Mouse (Mus musculus) hindbrain, postnatal 0 days (tissue): Measurements from ENCODE around the gene Rnf32. TPM values are rescaled to one million over a fixed set of nuclear protein-coding genes. Genes with fewer than 3 reads are reported as not detected.
A peak's percentile ranks its signal among the peaks of the same experiment; 100 is the strongest.

Source experiments
- ATAC-seq: fragments of 200-750 bp; cut with Nextera tagmentation; 2 replicates; pipeline ENCODE4 v1.8.0; 2017; ENCODE audit warnings: mild to moderate bottlenecking, moderate TSS enrichment, moderate library complexity
- DNase-seq: peaks from one replicate; pipeline ENCODE4 v3.0.0-alpha.2; 2015; ENCODE audit warnings: low spot score
- H3K27ac ChIP-seq: fragments of 300-500 bp; sonication (generic); 2 replicates; pipeline ENCODE4 v1.5.1; 2014; ENCODE audit warnings: mild to moderate bottlenecking
- H3K27me3 ChIP-seq: fragments of 300-500 bp; sonication (generic); 2 replicates; pipeline ENCODE4 v1.6.1; 2014; ENCODE audit warnings: low read length, mixed read lengths; ENCODE audit not compliant: insufficient read depth
- H3K36me3 ChIP-seq: fragments of 300-500 bp; sonication (generic); 2 replicates; pipeline ENCODE4 v1.6.1; 2014; ENCODE audit warnings: low read length, mixed read lengths; ENCODE audit not compliant: insufficient read depth
- H3K4me1 ChIP-seq: fragments of 300-500 bp; sonication (generic); 2 replicates; pipeline ENCODE4 v1.6.1; 2014; ENCODE audit warnings: antibody characterized with exemption, low read length, mixed read lengths; ENCODE audit not compliant: insufficient read depth
- H3K4me2 ChIP-seq: fragments of 300-500 bp; sonication (generic); 2 replicates; pipeline ENCODE4 v1.6.1; 2014; ENCODE audit warnings: low read depth, mild to moderate bottlenecking, low read length, moderate library complexity, mixed read lengths
- H3K4me3 ChIP-seq: fragments of 300-500 bp; sonication (generic); 2 replicates; pipeline ENCODE4 v1.5.1; 2014; ENCODE audit warnings: low read length
- H3K9ac ChIP-seq: fragments of 300-500 bp; sonication (generic); replicated peaks from 2 replicates; pipeline ENCODE4 v1.6.1; 2014; ENCODE audit warnings: mild to moderate bottlenecking, low read length, moderate library complexity, mixed read lengths
- H3K9me3 ChIP-seq: fragments of 300-500 bp; sonication (generic); 2 replicates; pipeline ENCODE4 v1.6.1; 2016; ENCODE audit warnings: low read length, mixed read lengths
- CTCF ChIP-seq: IDR thresholded peaks from 2 replicates; pipeline ENCODE4 v1.5.1; 2016; ENCODE audit warnings: antibody characterized with exemption, control low read depth, low read depth
- WGBS: fragments of 180-500 bp; shearing (Covaris S2); extraction: QIAGEN DNeasy Blood & Tissue Kit; methylation state at CpG from one replicate; pipeline ENCODE4 v1.1.7; 2014; 5-methylcytosine and 5-hydroxymethylcytosine counted together
- polyA plus RNA-seq: library from polyadenylated mRNA; unstranded; fragments of >200 nt; fragmentation: Nextera tagmentation; extraction: Ambion mirVana; gene quantifications from 2 replicates; pipeline ENCODE4 v1.2.1, GENCODE M21; 2015
- total RNA-seq: library from RNA; depleted of rRNA; stranded (reverse); fragments of >200 nt; gene quantifications from 2 replicates; pipeline ENCODE4 v1.2.3, GENCODE M21; 2014; rRNA removed

The Rnf32 gene
- total RNA-seq (6.2 and 9.7 TPM in 2 replicates), polyA plus RNA-seq (9.4 and 10.0 TPM in 2 replicates)

- under 1% methylated on average over 67 of the region's 70 CpGs for WGBS
- peak within 1 kb of the TSS; percentile 89 for H3K27ac ChIP-seq
- no peak for TF ChIP-seq CTCF
Measured at GRCm38 (mm10) chr5:29195570-29196263, at the start of gene Rnf32. Gene Rnf32 (plus strand): TSS chr5:29195992.

GRCm38 (mm10) chr5:29150146-29150545 is 45.6 kb upstream of the Rnf32 start:
- DNase-seq (no peak), ATAC-seq (no peak)
- Histone ChIP-seq H3K4me1 (no peaks in the 10 kb centered on the region), H3K27ac (no peak overlapping the region), H3K4me3 (no peak overlapping the region), H3K9me3 (no peaks in the 10 kb centered on the region), H3K27me3 (no peaks in the 10 kb centered on the region), H3K4me2 (no peak overlapping the region), H3K36me3 (no peaks in the 10 kb centered on the region), H3K9ac (no peak overlapping the region)
- TF ChIP-seq CTCF, result no peak
- 69% methylated on average over 4 of the region's 4 CpGs for WGBS

More at GRCm38 (mm10) chr5:29195570-29196263, at the start of gene Rnf32:
- Histone ChIP-seq H3K36me3 (no peaks in the 10 kb centered on the region), H3K4me1 (no peaks in the 10 kb centered on the region), H3K9me3 (no peaks in the 10 kb centered on the region), H3K4me3 (peak within 1 kb of the TSS; percentile 62), H3K4me2 (peak within 1 kb of the TSS; percentile 82), H3K9ac (peak within 1 kb of the TSS; percentile 74), H3K27me3 (no peaks in the 10 kb centered on the region)
- DNase-seq (peak; percentile 98), ATAC-seq (peak; percentile 98)

- H3K27ac ChIP-seq, result no peak overlapping the region
- no peak overlapping the region for H3K4me2 ChIP-seq
- no peaks in the 10 kb centered on the region for H3K9me3 ChIP-seq
- WGBS, result 48% methylated on average over 1 of the region's 1 CpGs
- H3K9ac ChIP-seq, result no peak overlapping the region
- no peaks in the 10 kb centered on the region for H3K27me3 ChIP-seq
- H3K4me1 ChIP-seq, result no peaks in the 10 kb centered on the region
- ATAC-seq (no peak), DNase-seq (no peak)
- TF ChIP-seq CTCF, result no peak
- H3K4me3 ChIP-seq, result no peak overlapping the region
- no peaks in the 10 kb centered on the region for H3K36me3 ChIP-seq
Measured at GRCm38 (mm10) chr5:29159849-29160248, 35.9 kb upstream of the Rnf32 start.

- H3K4me3 ChIP-seq, result no peak overlapping the region
- no peaks in the 10 kb centered on the region for H3K4me1 ChIP-seq
- H3K4me2 ChIP-seq, result no peak overlapping the region
- H3K9me3 ChIP-seq, result no peaks in the 10 kb centered on the region
- no peak for DNase-seq
- H3K27me3 ChIP-seq, result no peaks in the 10 kb centered on the region
- no peak for ATAC-seq
- no peaks in the 10 kb centered on the region for H3K36me3 ChIP-seq
- H3K27ac ChIP-seq, result no peak overlapping the region
- H3K9ac ChIP-seq, result no peak overlapping the region
- no peak for TF ChIP-seq CTCF
- 86% methylated on average over 2 of the region's 2 CpGs for WGBS
Measured at GRCm38 (mm10) chr5:29166947-29167346, 28.8 kb upstream of the Rnf32 start.

DNA sequence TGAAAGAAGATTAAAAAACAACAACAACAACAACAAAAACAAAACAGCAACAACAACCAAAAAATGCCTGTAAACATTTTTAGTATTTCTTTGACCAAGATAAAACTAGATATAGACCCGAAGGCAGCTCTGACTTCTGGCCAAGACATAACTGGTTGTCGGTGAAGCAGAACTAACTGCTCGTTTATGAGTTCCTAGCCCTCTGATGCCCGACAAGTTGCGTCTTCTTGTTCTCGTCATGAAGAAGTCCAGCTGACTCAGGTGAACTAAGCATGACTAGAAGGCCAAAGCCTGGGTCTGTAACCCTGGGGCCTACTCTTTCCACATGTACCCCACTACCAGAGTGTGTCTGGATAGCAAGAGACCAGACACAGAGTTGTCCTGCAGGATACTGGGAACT is 25.6 kb upstream of the Rnf32 start:
- H3K27ac ChIP-seq, result no peak overlapping the region
- WGBS, result 62% methylated on average over 6 of the region's 6 CpGs
- ATAC-seq (no peak), DNase-seq (no peak)
- no peak overlapping the region for H3K4me2 ChIP-seq
- H3K4me3 ChIP-seq, result no peak overlapping the region
- no peaks in the 10 kb centered on the region for H3K27me3 ChIP-seq
- H3K9ac ChIP-seq, result no peak overlapping the region
- no peaks in the 10 kb centered on the region for H3K4me1 ChIP-seq
- no peaks in the 10 kb centered on the region for H3K9me3 ChIP-seq
- TF ChIP-seq CTCF, result no peak
- H3K36me3 ChIP-seq, result no peaks in the 10 kb centered on the region

- H3K36me3 ChIP-seq, result no peaks in the 10 kb centered on the region
- no peaks in the 10 kb centered on the region for H3K9me3 ChIP-seq
- H3K9ac ChIP-seq, result no peak overlapping the region
- H3K4me1 ChIP-seq, result no peaks in the 10 kb centered on the region
- H3K27ac ChIP-seq, result no peak overlapping the region
- H3K27me3 ChIP-seq, result no peaks in the 10 kb centered on the region
- ATAC-seq (no peak), DNase-seq (no peak)
- no peak overlapping the region for H3K4me2 ChIP-seq
- no peak overlapping the region for H3K4me3 ChIP-seq
- no peak for TF ChIP-seq CTCF
Measured at GRCm38 (mm10) chr5:29171165-29171564, 24.6 kb upstream of the Rnf32 start.

DNA sequence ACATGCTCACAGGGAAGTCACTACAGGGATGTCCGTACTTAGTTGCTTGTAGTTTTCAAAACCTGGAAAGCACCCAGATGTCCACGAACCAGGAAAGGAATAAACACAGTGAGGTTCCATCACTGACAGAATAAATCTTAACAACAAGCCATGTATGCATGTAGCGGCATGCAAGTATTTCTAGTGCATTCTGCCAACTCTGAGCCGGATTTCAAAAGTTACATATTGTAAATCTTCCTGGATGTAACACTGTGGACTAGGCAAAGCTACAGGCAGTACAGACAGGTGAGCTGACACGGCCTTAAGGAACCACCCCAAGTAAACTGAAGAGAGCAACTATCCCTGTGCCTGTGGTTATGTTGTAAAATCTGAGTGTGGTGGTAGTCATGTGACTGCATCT is 9.0 kb upstream of the Rnf32 start:
- ATAC-seq (no peak), DNase-seq (no peak)
- no peak for TF ChIP-seq CTCF
- no peaks in the 10 kb centered on the region for H3K36me3 ChIP-seq
- H3K9me3 ChIP-seq, result no peaks in the 10 kb centered on the region
- 87% methylated on average over 5 of the region's 5 CpGs for WGBS
- H3K27ac ChIP-seq, result no peak overlapping the region
- H3K4me3 ChIP-seq, result no peak overlapping the region
- H3K27me3 ChIP-seq, result no peaks in the 10 kb centered on the region
- no peak overlapping the region for H3K4me2 ChIP-seq
- H3K4me1 ChIP-seq, result no peaks in the 10 kb centered on the region
- H3K9ac ChIP-seq, result no peak overlapping the region
